Mouse (Mus musculus) spleen, embryonic (tissue): Measurements from ENCODE around the gene Epha4.

Experiments
- CTCF ChIA-PET: fragments of 350-600 bp; sonication (Branson Sonifier 250); formaldehyde crosslinking; loops from one replicate; lab custom pipeline; 2022; lab: Charles Lee

The Epha4 gene

DNA sequence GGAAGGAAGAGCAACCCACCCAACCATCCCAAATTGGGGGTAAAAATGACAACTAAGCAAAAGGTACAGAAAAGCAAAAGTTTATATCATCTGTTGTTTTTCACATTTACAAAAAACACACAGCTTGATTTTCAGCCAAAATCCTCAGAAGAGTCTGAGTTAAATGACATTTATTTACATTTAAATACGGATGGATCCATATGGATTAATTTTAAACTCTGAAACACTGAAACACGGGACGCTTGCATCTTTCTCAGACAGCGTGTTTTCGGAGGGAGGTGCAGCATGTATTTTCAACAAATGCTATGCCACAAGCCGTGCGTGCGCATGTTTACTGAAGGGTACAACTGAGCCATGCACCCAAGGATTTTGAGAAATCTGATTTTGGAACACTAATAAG is 105.4 kb downstream of the Epha4 start:
- CTCF ChIA-PET, result no interaction called here

DNA sequence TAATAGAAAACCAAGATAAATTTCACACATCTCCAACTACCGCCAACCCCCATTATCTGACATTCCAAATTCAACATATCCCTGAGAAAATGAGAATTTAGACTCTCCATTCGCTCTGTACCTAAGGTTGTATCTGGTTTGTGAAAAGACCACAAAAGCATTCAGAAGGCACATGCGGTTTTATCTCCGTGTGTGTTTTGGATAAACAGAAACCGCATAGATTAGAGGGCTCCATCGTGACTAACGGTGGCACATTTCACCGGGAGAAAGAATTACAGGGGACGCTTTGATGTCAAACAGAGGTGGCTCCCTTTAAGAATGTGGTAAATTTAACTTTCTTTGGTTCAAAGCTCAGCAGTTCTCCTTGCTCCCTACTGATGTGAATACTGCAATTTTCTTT is 107.5 kb downstream of the Epha4 start:
- CTCF ChIA-PET, result no interaction called here

DNA sequence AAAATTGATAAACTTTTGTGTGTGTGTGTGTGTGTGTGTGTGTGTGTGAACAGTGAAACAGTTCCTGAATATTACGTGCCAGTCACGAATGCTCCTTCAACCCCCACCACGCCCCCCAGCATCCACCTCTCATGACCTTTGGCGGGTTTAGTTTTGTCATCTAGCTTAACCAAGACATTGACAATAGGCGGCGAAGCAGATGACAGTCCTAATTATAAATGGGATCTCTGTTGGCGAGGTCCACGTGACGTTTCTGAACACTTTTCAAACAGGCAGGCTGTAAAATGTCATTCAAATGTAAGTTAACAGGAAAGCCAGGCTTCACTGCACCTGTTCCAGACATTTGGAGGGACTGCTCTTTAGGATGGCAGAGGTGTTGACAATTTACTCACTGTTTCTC is 108.3 kb downstream of the Epha4 start:
- CTCF ChIA-PET, result no interaction called here

DNA sequence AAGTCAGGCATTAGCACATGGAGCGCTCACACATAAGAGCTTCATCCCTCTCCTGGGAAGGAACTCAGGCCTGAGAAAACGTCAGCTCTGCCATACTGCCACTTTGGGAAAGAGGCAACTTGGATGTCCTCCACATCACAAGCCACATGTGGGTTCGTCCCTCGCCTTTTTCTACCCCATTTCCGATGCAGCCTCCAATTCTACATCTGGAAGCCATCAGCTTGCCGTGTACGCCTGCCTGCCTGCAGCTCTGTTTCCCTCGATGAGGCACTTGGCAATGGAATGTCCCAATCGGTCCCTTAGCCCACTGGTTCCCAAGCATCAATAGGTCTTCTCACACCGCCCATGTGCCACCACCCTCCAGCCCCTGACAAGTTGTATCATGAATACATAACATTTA is 110.4 kb downstream of the Epha4 start:
- CTCF ChIA-PET, result no interaction called here

DNA sequence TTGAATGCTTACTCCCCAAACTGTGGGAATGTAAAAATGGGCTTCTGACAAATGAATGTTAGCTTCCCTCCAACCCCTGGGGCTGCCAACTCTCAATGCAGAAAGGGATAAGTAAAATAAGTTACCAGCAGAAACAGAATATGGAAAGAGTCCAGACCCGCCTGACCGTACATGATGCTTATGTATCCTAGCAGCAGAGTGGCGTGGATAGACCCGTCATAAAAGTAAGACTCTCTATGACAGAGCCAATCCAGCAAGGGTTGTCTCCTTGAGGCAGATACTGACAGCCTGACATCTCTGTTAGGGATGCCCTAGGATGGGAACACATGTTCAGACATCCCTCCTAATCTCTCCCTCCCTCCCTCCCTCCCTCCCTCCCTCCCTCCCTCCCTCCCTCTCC is 111.9 kb downstream of the Epha4 start:
- CTCF ChIA-PET, result no interaction called here

DNA sequence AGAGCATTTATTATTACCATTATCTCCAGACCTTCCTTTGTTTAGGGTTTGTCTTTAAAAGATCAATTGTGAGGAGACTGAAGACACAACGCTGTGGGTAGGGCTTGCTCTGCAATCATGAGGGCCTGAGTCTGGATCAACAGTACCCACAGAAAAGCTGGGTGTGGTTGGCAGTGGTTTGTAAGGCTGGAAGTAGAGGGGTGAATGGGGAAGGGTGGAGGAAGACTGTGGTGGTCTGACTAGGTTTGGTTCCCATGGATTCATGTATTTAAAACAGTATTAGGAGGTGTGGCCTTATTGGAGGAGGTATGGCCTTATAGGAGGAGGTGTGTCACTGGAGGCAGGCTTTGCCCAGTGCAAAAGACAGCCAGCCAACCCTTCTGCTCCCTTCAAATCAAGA is 113.4 kb downstream of the Epha4 start:
- CTCF ChIA-PET, result interaction anchor here (0.6 to 0.7 kb wide), 2 partner anchors 13 to 1943 kb away, joined by 4 to 11 read pairs; no protein-coding TSS in a partner anchor

DNA sequence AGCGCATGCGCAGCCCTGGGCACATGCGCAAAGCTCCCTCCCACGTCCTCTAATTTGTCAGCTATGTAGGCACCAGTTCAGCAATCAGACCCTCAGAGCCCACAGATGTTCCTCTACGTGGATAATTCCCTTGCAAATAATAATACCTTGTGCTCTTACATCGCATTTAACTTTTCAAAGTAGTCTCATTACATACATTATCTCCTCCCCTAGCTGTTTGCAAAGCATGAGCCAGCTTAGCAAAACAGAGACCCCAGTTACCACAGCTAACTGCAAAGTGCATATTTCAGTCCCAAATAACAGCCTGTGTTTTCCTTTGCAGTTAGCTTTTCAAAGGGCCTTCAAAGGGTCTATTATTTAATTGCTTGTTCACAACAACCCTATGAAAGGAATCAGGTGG is 123.3 kb downstream of the Epha4 start:
- CTCF ChIA-PET, result no interaction called here

DNA sequence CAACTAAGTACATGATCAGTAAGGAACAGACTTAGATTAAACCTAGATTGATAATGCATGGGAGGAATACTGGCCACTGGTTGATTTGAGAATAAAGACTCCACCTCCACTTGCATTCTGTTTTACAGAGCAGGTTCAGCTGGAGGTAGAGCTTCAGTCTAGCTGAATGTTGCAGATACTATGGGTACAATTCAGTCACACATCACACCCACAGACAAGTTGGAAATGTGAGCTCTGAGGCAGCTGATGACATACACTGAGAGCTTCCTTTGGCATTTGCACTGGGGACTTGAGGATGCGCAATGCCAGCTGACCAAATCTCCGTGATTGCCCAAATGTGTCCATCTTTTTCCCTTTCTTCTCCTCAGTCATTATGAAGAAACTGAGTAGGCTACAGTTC is 125.8 kb downstream of the Epha4 start:
- CTCF ChIA-PET, result no interaction called here

DNA sequence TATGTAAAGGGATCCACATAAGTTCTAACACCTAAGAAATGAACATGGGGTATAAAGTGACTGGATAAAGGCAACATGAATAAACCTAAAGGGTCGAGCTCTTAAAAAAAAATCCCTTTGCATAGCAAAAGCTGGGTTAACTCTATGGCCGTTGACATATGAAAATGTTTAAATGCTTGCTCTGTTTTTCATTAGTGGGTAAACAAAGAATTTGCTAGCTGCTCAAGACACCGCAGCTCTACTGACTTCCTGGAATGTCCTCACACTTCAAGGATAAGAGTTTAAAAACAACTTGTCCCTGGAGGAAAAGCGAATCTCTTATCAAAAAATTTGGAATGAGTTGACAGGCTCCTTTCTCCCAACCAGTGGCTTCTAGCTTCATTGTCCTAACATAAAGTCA is 126.3 kb downstream of the Epha4 start:
- CTCF ChIA-PET, result no interaction called here

DNA sequence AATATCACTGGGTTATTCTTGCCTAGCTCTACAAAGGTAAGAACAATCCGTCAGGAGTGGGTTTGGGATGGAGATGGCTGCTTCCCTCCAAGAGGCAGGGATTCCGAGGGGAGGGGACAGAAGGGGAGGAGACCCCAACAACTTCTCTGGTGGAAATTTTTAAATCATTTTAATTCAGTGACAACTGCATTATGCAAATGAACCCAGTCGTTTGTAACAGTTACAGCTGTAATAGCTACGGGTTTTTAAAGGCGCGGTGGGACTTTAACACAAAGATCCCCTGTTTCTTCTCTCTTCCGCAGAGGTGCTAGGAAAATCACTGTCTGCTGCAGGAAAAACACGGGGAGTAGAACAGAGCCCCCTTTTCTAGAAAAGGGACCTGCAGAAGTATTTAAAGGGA is 129.3 kb downstream of the Epha4 start:
- CTCF ChIA-PET, result no interaction called here

DNA sequence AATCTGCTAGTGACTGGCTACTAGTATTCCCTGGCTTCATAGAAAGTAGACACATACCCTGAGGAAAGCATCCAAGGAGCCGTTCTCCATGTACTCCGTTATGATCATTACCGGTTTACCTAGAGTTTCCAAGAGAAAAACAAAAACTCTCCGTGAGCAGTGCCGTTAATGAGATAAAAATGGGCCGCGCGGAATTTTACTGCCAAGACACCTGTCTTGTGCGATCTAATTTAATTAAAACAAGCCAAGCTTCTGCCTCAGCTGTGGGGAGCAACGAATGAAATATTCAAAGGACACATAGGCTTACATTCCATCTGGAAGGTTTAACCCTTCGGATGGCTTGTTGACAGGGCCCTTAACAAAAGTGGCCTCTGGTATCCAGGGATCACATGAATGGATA is 131.4 kb downstream of the Epha4 start:
- CTCF ChIA-PET, result no interaction called here

DNA sequence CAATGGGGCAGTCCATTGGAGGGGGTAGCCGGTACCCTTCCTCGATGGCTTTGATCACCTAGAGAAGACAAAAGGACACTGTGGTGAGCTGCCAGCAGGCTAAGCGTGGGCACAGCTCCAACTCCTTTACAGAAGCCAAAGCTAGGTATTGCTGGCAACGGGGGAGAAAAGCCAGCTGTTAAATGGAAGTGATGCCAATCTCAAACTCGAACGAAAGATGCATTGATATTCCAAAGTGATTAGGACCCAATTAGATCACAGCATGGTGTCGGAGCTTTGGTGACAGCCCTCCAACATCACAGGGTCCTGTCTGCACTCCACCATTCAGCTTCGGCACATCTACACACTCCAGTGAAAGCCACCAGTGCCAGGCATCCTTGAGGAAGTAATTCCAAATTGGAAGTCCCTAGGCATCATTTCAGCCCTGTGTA is 137.3 kb downstream of the Epha4 start:
- CTCF ChIA-PET, result no interaction called here

DNA sequence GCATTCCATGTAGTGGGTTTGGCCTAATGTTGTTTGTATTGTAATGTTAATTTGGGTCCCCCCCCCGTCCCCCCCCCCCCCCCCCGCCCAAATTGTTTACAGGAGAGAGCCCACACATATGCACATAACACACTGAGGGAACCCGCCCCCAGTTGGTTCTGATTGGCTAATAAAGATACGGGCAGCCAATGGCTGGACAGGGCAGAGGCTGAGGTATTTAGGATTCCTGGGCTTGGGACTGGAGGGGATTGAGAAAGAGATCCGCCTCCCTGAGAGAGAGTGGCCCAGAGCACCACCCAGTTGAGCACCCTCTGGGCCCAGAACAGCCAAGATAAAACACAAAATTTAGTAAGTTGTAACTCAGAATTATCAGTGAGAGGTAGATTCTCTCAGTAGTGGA is 140.8 kb downstream of the Epha4 start:
- CTCF ChIA-PET, result no interaction called here

DNA sequence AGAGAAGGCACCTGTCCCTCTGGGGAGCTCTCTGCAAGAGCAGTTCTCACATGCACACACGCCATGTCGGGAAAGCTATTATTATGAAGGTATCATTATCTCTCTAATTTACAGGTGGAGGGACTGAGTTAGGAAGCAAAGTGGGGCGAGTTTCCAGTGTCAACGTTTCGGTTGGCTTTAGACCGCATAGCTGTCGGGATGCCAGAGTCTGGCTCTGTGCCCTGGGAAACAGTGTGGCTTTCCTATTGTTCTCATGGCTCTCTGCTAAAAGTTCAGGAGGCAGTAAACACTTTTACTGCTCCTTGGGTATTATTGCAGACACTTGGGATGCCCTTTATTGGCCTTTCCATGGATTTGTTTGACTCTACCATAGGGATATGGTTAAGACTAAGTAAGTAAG is 144.0 kb downstream of the Epha4 start:
- CTCF ChIA-PET, result no interaction called here

DNA sequence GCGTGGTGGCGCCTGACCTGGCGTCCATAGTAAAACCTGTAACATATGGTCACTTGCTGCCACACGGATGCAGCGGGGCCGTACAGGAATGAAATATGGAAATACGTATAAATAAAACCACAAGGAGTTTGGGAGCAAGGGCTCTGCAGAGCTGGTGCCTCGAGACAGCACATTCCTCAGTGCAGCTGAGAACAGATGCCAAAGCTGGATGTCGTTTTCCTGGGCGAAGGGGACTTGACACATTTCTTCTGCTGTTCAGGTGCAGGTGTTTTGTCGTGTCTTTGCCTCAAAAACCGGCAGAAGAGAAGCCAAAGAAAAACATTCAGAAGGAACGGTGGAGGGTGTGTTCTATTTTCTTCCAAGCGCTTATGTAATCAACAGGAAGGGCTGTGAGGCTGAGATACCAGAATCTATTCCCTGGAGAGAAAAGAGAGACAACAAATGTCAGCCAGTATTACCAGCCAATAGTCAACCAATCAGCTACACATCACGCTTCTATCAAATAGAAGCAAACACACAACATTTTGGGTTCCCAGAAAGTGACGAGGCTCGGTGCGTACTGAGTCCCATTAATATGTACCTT is 145.5 kb downstream of the Epha4 start:
- CTCF ChIA-PET, result no interaction called here

DNA sequence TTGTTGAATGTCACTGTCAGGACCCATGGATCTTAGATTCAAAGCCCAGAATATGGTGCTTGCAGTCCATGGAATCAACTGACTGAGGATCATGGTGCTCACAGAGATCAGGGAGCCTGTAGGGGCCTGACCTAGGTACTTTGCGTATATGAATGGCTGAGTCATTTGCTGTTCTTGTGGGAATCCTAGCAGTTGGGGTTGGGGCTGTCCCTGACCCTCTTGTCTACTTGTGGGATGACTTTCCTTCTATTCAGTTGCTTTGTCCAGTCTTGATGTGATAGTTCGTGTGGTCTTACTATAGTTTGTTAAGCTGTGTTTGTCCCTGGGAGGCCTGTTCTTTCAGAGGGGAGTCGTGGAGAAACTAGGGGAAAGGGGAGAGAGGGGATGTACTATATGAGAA is 149.0 kb downstream of the Epha4 start:
- CTCF ChIA-PET, result no interaction called here

DNA sequence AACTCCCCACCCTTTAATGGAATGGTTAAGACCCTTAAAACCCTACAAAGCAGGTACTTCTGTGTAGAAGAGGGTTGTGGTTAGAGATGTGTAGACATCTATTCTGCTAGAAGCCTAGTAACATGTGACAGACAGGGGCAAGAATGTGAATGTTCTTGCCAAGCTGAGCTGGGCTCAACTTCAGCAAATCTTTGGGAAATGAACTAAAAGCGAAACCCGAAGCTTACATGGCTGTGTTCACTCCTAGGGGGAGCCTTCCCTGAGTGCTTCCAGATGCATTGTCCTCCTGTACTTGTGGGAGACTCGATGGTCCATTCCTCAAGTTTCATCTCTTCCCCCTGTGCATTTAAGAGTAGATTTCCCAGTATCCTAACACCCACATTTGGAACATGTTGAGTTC is 150.3 kb downstream of the Epha4 start:
- CTCF ChIA-PET, result no interaction called here

DNA sequence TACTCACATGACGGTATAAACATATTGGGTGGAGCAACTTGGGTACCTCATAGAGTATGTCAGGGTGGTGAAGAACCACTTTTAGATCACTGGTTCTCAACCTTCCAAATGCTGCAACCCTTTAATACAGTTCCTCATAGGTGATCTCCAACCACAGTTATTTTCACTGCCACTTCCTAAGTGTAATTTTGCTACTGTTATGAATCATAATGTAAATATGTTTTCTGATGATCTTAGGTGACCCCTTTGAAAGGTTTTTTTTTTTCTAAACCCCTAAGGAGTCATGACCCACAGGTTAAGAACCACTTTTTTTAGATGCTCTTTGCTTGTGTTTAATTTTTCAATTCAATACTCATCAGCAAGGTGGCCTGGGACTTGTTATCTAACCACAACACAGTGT is 151.0 kb downstream of the Epha4 start:
- CTCF ChIA-PET, result no interaction called here

DNA sequence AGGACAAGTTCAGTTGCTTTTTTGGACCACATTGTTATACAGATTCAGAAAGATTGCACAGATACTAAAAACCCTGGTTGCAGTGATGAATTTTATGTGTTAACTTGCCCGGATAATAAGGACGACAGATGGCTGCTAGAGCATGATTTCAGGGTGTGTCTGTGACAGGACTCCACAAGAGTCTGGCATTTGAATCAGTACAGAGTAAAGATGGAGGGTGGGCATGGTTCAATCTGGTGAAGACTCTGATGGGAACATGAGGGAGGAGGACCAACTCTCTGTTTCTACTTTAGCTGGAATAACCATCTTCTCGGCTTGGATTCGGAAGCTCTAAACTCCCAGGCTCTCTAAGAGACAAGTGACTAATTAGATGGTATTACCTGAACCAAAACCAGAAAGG is 168.4 kb downstream of the Epha4 start:
- CTCF ChIA-PET, result no interaction called here

DNA sequence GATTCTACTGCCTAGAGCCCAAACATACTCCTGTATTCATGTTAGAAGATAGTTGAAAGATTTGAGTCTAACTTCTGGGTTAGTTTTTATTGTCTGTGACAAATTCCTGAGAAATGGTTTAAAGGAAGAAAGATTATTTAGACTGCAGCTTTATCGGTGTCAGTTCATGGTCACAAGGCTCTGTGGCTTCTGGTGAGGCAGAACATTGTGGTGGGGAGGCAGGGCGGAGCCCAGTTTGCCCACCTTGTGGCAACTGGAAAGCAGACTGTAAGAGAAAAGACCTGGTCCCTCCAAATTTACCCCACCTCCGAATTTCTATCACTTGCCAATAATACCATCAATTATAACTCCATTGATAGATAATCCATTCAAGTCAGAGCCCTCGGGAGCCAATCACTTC is 171.1 kb downstream of the Epha4 start:
- CTCF ChIA-PET, result no interaction called here

DNA sequence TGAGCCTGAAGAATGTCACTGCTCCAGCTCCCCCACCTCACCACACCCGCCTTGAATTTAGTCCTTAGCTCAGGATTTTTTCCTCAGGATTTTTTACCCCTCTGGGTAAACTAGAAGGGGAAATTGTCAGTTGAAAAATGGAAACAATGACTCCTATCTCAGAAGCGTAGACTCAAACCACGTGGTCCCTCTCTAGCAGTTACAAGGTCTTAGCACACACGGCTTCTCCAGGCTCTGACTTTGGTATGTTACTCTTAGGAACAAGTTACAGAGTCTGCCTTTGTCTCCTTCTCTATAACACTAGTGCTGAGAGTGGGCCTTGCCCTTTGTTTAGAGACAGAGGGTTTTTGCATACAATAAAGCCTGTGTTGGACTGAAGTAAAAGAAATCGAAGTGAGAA is 175.2 kb downstream of the Epha4 start:
- CTCF ChIA-PET, result no interaction called here

DNA sequence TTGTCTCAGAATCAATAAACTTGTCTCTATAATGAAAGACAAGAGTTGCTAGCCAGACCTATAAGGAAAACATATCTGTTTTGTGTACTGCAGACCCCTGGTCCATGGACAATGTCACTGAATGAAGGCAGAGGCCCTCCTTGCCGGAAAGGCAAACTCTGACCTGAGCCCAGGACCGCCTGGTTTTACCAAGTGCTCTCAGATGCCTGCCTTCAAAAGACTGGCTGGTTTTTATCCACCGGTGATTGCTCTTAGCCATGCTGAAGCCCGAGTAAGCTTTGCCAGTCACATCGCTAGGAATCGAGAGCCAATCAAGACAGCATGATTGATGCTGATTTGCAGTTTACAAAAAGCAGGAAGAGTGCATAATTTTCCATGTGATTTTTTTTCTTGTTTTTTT is 176.5 kb downstream of the Epha4 start:
- CTCF ChIA-PET, result no interaction called here

DNA sequence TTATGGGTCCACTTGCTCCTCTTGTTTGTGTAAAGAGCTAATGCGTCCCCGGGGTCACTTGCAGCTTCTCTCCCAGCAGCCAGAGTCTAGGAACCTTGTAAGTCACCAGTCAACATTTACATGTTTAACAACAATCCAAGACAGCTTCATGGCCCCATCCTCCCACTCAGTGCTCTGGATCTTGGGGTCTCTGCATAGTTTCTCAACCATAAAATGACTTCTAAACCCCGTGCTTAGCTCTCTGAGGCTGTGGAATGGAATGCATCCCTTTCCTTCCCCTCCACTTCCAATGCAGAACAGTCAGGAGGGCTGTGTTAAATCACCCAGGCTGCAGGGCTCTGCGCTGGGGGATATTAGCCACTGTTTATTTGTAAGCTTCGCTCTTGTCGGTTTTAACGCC is 178.0 kb downstream of the Epha4 start:
- CTCF ChIA-PET, result no interaction called here

DNA sequence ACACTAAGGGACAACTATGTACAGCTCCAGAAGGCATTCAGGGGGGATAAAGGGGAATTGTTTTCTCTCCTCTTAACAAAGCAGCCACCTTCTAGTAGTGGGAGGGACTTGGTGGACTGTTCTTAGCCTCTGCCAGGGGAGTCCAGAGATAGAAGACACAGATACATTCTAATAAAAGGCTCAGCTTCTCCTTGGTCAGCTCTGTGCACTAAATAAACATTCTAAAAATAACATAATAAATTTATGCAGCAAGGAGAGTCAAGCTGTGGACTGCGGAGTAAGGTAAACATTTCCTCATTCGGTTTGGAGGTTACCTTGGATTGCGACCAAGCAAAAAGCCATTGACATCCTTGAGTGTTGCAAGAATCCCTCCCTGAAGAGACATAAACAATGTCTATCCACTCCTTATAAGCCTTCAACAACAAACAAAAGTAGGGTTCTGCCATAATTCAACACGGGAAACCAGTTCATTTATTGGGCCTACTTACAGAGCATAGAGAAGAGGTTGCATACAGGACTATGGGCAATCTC is 196.2 kb downstream of the Epha4 start:
- CTCF ChIA-PET, result no interaction called here
